Mouse (Mus musculus) lung, adult 2 months (tissue): Measurements from ENCODE around the gene Hpcal1.
"Not testable (repeated sequence)": the region's sequence is repeated elsewhere in the genome, so short reads cannot be mapped to it uniquely, and the experiment has no call there.

Source experiments
- CTCF ChIP-seq: fragments of 200-500 bp; IDR thresholded peaks from 2 replicates; pipeline ENCODE4 v1.5.1; 2011; ENCODE audit warnings: mild to moderate bottlenecking, low read length, control low read depth; ENCODE audit not compliant: insufficient read depth
- POLR2A ChIP-seq: fragments of 200-500 bp; IDR thresholded peaks from 2 replicates; pipeline ENCODE4 v1.6.1; 2011; ENCODE audit warnings: low read depth, mild to moderate bottlenecking, control low read depth, low read length, borderline replicate concordance; ENCODE audit errors: extremely low read depth

DNA sequence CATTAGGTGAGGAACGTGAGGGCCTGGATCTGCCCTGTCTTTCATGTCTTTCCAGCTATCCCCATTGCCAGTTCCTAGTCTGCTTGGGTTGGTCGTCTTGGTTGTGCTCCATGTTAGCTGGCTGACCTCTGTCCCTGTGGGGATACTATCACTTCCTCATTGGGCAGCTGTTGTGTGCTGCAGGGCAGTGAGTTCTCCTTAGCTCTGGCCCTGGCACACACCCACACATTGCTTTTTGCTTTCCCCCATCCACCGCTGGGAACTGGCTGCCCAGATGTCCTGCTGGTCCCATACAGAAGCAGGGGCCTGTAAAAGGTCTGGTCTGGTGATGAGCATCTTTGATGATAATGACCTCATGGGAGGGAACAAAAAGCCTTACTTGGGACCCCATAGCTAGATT is 84.2 kb downstream of the Hpcal1 start:
- not testable (repeated sequence) for TF ChIP-seq POLR2A, CTCF
